Mouse (Mus musculus): Measurements from ENCODE around the gene Scn1b.
A peak's percentile ranks its signal among the peaks of the same experiment; 100 is the strongest.

The Scn1b gene

GRCm38 (mm10) chr7:31149271-31149670 lies 22.5 kb upstream of the Scn1b start:
- DNase-seq = no peak

- peak; percentile 63 for DNase-seq
Observed at GRCm38 (mm10) chr7:31148756-31149155, 22.0 kb upstream of the Scn1b start.

GRCm38 (mm10) chr7:31148086-31148485 lies 21.3 kb upstream of the Scn1b start:
- DNase-seq = no peak

- DNase-seq = no peak
Observed at GRCm38 (mm10) chr7:31145596-31146160, 18.9 kb upstream of the Scn1b start.

GRCm38 (mm10) chr7:31144886-31145285 lies 18.1 kb upstream of the Scn1b start:
- DNase-seq = no peak

- no peak for DNase-seq
Observed at GRCm38 (mm10) chr7:31140941-31141340, 14.1 kb upstream of the Scn1b start.

- no peak for DNase-seq
Observed at GRCm38 (mm10) chr7:31140302-31140701, 13.5 kb upstream of the Scn1b start.

GRCm38 (mm10) chr7:31139765-31140164 lies 13.0 kb upstream of the Scn1b start:
- peak; percentile 78 for DNase-seq

- no peak for DNase-seq
Observed at GRCm38 (mm10) chr7:31135717-31136116, 8.9 kb upstream of the Scn1b start.

GRCm38 (mm10) chr7:31131866-31132265 lies 5.1 kb upstream of the Scn1b start:
- no peak for DNase-seq

- DNase-seq = peak; percentile 72
Observed at GRCm38 (mm10) chr7:31130841-31131240, 4.0 kb upstream of the Scn1b start.

- DNase-seq = no peak
Observed at GRCm38 (mm10) chr7:31130197-31130596, 3.4 kb upstream of the Scn1b start.

- no peak for DNase-seq
Observed at GRCm38 (mm10) chr7:31128157-31128705, 1.4 kb upstream of the Scn1b start.

- DNase-seq = peak; percentile 43
Observed at GRCm38 (mm10) chr7:31126211-31126751, 522 bp downstream of the Scn1b start.

- no peak for DNase-seq
Observed at GRCm38 (mm10) chr7:31125116-31125515, 1.7 kb downstream of the Scn1b start.

GRCm38 (mm10) chr7:31124381-31124780 lies 2.4 kb downstream of the Scn1b start:
- DNase-seq = no peak

GRCm38 (mm10) chr7:31123697-31124096 lies 3.1 kb downstream of the Scn1b start:
- DNase-seq = no peak

- DNase-seq = no peak
Observed at GRCm38 (mm10) chr7:31122641-31123631, 3.9 kb downstream of the Scn1b start.

- no peak for DNase-seq
Observed at GRCm38 (mm10) chr7:31119556-31119955, 7.2 kb downstream of the Scn1b start.

- peak; percentile 50 for DNase-seq
Observed at GRCm38 (mm10) chr7:31118486-31118885, 8.3 kb downstream of the Scn1b start.

- DNase-seq = no peak
Observed at GRCm38 (mm10) chr7:31117465-31117864, 9.3 kb downstream of the Scn1b start.

GRCm38 (mm10) chr7:31116721-31117145 lies 10.1 kb downstream of the Scn1b start:
- peak; percentile 45 for DNase-seq

GRCm38 (mm10) chr7:31115587-31116043 lies 11.2 kb downstream of the Scn1b start:
- peak; percentile 87 for DNase-seq

Measured in kidney, postnatal 10 days (tissue).